Mouse (Mus musculus) heart, postnatal 10 days (tissue): Measurements from ENCODE around the gene Mcf2l. TPM values are rescaled to one million over a fixed set of nuclear protein-coding genes. Genes with fewer than 3 reads are reported as not detected.

ENCODE experiments used
- DNase-seq, 2 experiments: peaks; one replicate each; pipeline ENCODE4 v3.0.0; 2021
- intact Hi-C: fragments of 180-260 bp; cut with DNase I; formaldehyde crosslinking; loops from one replicate; pipeline ENCODE4 v1.15.1; 2025
- total RNA-seq, 2 experiments: library from RNA; stranded (reverse); gene quantifications; 2 replicates each; pipeline ENCODE4 v1.2.3; 2021

Mcf2l gene
- total RNA-seq, 2 experiments from 2014 or later = 56.4 to 88.8 TPM

GRCm38 (mm10) chr8:12983681-12984467 lies 110.3 kb downstream of the Mcf2l start:
- intact Hi-C loops = no loop called here
- peak in 1 of 2 experiments; percentile 9 for DNase-seq

GRCm38 (mm10) chr8:12984601-12985243 lies 111.1 kb downstream of the Mcf2l start:
- no peak for DNase-seq
- intact Hi-C loops = no loop called here

GRCm38 (mm10) chr8:12985259-12985658 lies 111.7 kb downstream of the Mcf2l start:
- DNase-seq = no peak
- intact Hi-C loops = no loop called here

- DNase-seq = peak; percentile 8 to 20
- intact Hi-C loops = no loop called here
Observed at GRCm38 (mm10) chr8:12987571-12987970, 114.0 kb downstream of the Mcf2l start.

GRCm38 (mm10) chr8:12988722-12989430 lies 115.3 kb downstream of the Mcf2l start:
- peak in 1 of 2 experiments; percentile 17 for DNase-seq
- intact Hi-C loops = no loop called here

- no peak for DNase-seq
- intact Hi-C loops = no loop called here
Observed at GRCm38 (mm10) chr8:12991411-12991810, 117.8 kb downstream of the Mcf2l start.

GRCm38 (mm10) chr8:12994468-12994867 lies 120.9 kb downstream of the Mcf2l start:
- no peak for DNase-seq
- intact Hi-C loops = no loop called here

- intact Hi-C loops = no loop called here
- DNase-seq = no peak
Observed at GRCm38 (mm10) chr8:12995481-12995880, 121.9 kb downstream of the Mcf2l start.

- intact Hi-C loops = no loop called here
Observed at GRCm38 (mm10) chr8:12996831-12997275, 123.2 kb downstream of the Mcf2l start.

GRCm38 (mm10) chr8:12998331-12998730 lies 124.7 kb downstream of the Mcf2l start:
- intact Hi-C loops = no loop called here

More at GRCm38 (mm10) chr8:12996831-12997275, 123.2 kb downstream of the Mcf2l start:
- DNase-seq = peak; percentile 40 to 50

GRCm38 (mm10) chr8:12999793-13000192 lies 126.2 kb downstream of the Mcf2l start:
- intact Hi-C loops = no loop called here
- peak; percentile 48 to 70 for DNase-seq

More at GRCm38 (mm10) chr8:12998331-12998730, 124.7 kb downstream of the Mcf2l start:
- no peak for DNase-seq

- DNase-seq = no peak
- intact Hi-C loops = no loop called here
Observed at GRCm38 (mm10) chr8:13007458-13007857, 133.9 kb downstream of the Mcf2l start.

GRCm38 (mm10) chr8:13010313-13010712 lies 136.7 kb downstream of the Mcf2l start:
- DNase-seq = no peak
- intact Hi-C loops = no loop called here

- no peak for DNase-seq
- intact Hi-C loops = no loop called here
Observed at GRCm38 (mm10) chr8:13019560-13019959, 146.0 kb downstream of the Mcf2l start.

GRCm38 (mm10) chr8:13021830-13022229 lies 148.2 kb downstream of the Mcf2l start:
- no peak for DNase-seq
- intact Hi-C loops = no loop called here

GRCm38 (mm10) chr8:13025487-13026224 lies 152.1 kb downstream of the Mcf2l start, which contains the start of gene F7:
Gene F7 (plus strand): TSS chr8:13026034.
- no peak for DNase-seq

GRCm38 (mm10) chr8:13027615-13028014 lies 154.0 kb downstream of the Mcf2l start:
- DNase-seq = no peak
- intact Hi-C loops = no loop called here

More at GRCm38 (mm10) chr8:13025487-13026224, 152.1 kb downstream of the Mcf2l start, which contains the start of gene F7:
- intact Hi-C loops = no loop called here

GRCm38 (mm10) chr8:13028482-13028881 lies 154.9 kb downstream of the Mcf2l start:
- no peak for DNase-seq
- intact Hi-C loops = no loop called here

- intact Hi-C loops = no loop called here
- DNase-seq = peak; percentile 16 to 26
Observed at GRCm38 (mm10) chr8:13036346-13036812, 162.8 kb downstream of the Mcf2l start.

GRCm38 (mm10) chr8:13037015-13037414 lies 163.4 kb downstream of the Mcf2l start, which contains the start of gene F10:
Gene F10 (plus strand): TSS chr8:13037308.
- intact Hi-C loops = no loop called here

More at GRCm38 (mm10) chr8:13037015-13037414, 163.4 kb downstream of the Mcf2l start, which contains the start of gene F10:
- no peak for DNase-seq
